Mouse (Mus musculus) liver, adult 2 months (tissue): Measurements from ENCODE around the gene Lrsam1.

ENCODE experiments used
- CTCF ChIP-seq: fragments of 200-500 bp; IDR thresholded peaks from 2 replicates; pipeline ENCODE4 v1.5.1; 2011; ENCODE audit warnings: low read depth, low read length, control low read depth
- POLR2A ChIP-seq: fragments of 200-500 bp; IDR thresholded peaks from 2 replicates; pipeline ENCODE4 v1.6.1; 2011; ENCODE audit warnings: low read length, control low read depth; ENCODE audit not compliant: insufficient read depth; ENCODE audit errors: extremely low read depth

DNA sequence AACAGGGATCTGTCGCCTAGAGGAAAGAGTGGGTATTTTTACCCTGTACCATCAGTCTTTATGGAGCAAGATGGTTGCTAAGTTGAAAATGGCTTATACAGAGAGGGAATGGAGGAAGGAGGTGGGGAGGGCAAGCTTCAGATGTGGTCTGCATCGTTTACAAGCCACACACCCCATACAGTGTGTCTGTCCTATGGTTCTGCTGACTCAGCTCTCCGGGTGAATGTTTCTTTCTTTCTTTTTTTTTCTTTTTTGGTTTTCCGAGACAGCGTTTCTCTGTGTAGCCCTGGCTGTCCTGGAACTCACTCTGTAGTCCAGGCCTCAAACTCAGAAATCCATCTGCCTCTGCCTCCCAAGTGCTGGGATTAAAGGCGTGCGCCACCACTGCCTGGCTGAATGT is 40.2 kb downstream of the Lrsam1 start:
- TF ChIP-seq CTCF = no peak
- no peak for TF ChIP-seq POLR2A
